Mouse (Mus musculus) gastrocnemius, postnatal 25 days (tissue): ENCODE results near the gene Cntn4. TPM values are rescaled to one million over a fixed set of nuclear protein-coding genes. Genes with fewer than 3 reads are reported as not detected.

Experiments
- DNase-seq: peaks from one replicate; pipeline ENCODE4 v3.0.0; 2022
- total RNA-seq, 2 experiments: library from RNA; stranded (reverse); gene quantifications; 1 replicate in 1 of 2; 2 replicates in 1 of 2; pipeline ENCODE4 v1.2.3; 2021

Gene Cntn4
- total RNA-seq, 2 experiments from 2014 or later, result not detected

DNA sequence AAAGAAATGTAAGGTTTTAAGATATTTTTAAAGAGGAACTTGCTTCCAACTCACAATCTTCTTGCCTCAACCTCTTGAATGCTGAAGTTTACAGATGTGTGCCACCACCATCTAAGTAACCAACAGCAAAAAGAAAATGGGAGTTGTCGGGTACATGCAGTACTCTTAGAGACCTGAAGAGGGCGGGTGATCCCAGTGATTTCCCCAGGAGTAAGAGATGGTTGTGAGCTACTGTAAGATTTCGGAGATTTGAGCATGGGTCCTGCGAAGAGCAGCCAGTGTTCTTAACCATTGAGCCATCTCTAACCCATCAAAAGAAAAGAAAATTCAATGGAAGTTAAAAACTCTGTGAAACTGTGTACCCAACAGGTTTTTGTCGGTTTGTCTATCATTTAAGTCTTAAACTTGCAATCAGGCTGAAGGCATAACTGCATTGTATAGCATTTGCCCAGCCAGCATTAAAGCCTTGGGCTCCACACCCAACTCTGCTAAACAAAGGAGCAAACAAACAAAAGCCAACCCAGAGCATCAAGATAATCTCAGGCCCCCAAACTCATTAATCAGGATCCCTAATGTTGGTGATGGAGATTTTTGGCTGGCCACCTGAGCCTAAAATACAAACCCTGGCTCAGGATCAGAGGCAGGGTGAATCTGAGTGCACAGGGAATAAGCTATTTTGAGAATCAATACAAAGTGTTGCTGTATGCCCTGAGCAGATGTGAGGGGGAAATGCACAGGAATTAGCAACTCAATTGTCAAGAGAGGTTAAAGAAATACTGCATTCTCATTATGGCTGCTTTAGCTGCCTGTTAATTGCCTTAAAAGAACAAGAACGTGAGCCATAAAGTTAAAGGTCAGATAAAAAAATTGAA lies 986.6 kb downstream of the Cntn4 start:
- DNase-seq, result no peak

DNA sequence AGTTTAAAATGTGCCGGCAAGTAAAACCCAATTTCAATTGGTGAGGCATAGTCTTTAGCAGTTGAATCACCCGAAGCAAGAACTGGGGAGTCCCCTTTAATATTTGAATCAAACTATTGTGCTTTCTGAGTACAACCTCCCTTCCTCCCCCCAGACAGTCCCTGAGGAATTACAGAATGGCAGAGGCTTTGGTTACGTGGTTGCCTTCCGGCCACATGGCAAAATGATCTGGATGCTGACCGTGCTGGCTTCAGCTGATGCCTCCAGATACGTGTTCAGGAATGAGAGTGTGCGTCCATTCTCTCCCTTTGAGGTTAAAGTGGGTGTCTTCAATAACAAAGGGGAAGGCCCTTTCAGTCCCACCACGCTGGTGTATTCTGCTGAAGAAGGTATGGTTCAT lies 998.1 kb downstream of the Cntn4 start:
- DNase-seq, result no peak

DNA sequence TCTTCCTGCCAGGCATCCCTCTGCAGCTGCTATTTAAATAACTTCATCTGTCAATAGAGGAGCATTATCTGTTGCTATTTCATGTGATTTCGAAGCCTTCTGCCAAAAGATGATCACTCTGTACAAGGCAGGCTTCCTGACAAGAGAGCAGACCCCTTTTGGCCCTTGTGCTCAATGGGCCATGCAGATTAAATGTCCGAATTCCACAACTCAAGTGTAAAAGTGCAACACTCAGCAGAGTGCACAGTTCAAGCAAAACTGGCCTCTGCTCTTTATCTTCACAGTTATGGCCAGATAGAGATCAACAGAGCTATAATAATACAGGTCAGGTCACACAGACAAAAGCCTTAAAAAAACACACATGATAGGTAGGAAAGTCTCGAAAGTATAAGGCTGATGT lies 1024.5 kb downstream of the Cntn4 start:
- DNase-seq, result no peak

DNA sequence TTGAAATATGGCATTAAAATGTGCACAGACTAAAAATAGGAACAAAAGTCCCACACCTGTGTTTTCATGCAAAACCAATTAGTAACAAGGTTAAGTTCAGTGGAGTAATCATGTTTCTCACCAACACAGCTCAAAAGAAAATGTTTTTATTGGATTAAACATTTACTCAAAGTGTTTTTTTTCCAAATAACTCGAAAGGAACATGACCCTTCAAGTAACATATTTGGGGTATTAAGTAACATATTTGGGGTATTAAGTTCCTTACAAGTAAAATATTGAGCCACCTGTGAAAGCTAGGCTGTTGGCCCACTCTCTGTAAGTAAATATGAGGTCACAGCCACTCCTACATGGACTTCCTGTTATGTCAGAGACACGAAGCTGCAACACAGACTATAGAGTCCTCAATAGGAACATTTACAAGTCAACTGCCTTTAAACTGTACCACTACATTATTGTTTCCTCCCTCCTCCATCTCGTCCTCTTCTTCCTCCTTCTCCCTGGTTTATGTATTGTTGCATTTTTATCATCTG lies 1028.1 kb downstream of the Cntn4 start:
- no peak for DNase-seq

DNA sequence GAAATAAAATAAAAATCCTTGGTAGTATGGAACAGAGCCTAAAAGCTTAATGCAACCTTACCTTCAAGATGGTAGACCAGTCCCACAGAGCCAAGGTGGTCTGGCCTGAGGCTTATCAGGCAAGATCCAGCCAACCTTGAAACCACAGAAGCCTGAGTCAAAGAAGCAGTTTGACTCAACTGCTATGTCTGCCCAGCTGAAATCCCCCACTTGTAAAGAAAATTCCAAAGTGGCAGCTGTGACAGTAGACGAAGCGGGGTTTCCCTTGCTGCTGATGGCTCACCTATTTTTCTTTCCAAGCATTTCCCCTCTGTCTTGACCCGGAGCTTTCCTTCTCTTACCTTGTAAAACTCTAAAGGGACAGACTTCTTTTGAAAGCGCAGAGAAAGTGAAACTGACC lies 1048.2 kb downstream of the Cntn4 start:
- DNase-seq, result no peak

DNA sequence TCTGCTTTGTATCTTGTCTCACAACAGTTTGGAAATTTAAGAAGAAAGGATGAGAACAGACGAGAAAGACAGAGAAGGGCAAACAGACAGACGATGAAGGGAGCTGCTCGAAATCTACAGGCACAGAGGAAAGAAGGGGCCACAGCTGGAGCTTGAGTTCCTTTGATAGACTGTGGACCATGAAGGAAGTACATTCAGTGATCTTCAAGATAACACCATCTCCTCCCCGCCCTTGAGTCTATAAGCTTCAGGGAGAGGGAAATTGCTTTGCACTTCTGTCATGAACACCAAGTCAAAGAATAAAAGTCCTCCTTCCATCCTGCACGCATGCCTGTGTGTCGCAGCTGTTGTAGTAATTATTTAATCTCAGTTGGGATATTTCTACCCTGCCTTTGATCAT lies 1048.6 kb downstream of the Cntn4 start:
- no peak for DNase-seq

DNA sequence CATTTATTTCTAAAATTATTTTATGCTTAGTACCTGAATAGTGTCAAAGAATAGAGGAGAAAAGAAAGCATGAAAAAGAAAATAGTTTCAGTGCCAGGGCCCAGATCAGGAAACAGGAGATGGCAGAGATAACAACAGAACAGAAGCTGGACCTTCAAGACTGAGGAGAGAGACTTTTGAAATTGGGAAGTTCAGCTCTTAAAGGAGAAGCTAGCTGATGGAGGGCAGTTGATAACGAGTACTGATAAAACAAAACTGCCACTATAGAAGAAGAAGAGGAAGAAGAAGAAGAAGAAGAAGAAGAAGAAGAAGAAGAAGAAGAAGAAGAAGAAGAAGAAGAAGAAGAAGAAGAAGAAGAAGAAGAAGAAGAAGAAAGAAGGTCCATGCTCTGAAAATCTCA lies 1050.2 kb downstream of the Cntn4 start:
- DNase-seq, result no peak

DNA sequence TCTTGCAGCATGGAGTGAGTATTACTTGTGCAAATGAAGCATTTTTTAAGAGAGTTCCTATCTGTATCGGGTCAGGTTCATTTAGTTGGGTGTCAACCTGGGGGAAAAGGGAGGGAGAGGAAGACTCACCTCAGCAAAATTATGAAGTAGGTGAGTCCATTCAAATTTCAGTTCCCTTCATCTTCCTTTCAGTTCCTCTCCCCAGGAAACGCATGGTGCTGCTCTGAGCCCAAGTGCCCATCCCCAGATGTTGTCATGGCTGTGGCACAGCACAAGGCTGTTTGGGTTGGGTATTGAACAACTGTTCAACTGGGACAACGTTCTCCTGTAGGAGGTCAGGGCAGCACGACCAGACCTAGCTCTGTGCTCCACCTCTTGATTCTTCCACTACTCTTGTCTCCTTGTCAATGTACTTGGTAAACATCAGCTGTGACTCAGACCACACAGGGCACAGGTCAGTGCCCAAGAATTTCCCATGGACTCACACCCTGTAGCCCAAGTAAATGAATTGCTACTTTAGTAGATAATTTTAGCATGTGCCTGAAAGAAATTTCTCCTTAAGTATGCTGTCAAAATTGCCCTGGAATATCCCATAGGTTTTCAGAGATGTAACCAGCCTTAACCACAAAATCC lies 1052.3 kb downstream of the Cntn4 start:
- no peak for DNase-seq

DNA sequence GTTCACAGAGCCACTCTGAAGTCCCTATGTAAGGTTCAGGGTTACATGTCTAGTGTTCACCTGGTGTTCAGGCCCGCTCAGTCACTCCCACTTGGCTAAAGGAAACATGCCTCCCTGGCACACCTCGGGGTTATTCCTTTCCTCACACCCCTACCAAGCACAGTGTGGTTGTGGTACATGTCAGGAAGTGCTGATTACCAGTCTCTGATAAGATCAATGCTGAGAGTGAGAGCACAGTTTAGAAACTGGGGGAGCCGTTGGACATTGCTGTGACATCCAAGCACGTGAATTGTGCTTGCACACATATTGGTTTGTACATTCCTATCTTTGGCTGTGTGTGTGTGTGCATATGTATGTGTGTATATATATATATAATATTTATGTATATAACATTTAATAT lies 1055.1 kb downstream of the Cntn4 start:
- no peak for DNase-seq

DNA sequence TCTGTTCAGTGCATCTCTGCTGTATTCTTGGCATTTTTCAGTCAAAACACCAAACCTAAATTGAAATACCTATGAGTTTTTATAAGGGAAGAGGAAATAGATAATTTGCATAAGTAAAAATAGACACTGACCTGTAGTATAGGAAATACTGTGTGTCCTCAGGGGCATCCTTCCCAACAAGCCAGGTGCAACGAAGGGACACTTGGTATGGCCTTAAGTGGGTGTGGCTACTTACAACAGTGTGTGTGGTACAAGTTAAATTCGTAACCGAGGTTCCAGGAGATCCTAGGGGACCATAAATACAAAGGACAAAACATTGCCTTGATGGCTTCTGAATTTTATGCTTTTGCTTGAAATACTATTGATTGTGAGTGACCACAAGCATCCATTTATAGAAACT lies 1060.8 kb downstream of the Cntn4 start:
- no peak for DNase-seq

DNA sequence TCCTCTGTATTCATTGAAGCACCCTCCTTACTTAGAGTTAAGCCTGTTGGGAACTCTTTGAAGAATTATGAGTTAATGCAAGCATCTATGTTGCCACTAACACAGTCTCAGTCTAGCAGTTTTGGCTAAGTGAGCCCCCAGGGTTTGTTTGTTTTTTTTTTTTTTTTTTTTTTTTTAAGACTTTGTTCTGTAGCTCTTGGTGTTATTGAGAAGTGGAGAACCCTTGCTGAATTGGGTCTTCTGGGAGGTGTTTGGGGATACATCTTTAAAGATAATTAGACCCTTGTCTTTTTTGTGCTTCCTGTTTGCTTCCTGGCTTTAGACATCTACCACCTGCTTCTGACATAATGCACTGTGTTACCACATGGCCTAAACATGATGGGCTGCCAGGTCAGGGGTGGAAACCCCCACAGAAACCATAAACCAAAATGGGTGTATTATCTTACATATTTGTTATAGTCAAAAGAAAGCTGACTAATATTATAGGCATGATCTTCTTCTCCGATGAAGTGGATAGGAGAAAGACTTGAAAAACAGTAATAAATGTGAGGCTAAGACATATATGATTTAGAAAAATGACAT lies 1062.9 kb downstream of the Cntn4 start:
- DNase-seq, result no peak

DNA sequence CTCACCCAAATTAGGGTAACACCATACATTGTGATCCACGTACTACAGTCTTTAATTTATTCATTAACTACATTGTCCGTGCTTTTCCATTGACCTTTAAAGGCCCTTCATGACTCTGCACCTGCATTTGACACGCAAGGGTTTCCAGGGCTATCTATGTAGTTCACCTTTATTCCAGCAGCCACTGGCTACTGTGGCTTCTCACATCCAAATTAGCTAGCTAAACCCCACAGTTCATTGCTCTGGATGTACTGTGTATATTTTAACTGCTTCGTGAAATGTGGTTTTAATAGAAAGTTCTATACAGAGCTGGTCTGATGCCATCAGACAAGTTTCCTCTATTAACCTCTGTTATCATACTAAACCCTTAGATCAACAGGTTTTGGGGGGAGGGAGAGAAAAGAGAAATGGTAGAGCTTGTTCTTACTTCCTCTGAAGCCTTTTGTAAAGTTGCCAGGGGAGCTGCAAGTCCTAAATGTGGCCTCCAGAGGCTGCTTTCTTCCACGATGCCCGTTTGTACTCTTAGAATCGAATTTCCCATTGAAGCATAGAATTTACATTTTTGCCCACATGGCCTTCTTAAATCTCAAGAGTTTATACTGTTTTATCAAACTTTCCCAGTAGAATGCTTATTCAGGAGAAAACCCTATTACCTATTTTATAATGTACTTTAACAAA lies 1066.2 kb downstream of the Cntn4 start:
- no peak for DNase-seq

DNA sequence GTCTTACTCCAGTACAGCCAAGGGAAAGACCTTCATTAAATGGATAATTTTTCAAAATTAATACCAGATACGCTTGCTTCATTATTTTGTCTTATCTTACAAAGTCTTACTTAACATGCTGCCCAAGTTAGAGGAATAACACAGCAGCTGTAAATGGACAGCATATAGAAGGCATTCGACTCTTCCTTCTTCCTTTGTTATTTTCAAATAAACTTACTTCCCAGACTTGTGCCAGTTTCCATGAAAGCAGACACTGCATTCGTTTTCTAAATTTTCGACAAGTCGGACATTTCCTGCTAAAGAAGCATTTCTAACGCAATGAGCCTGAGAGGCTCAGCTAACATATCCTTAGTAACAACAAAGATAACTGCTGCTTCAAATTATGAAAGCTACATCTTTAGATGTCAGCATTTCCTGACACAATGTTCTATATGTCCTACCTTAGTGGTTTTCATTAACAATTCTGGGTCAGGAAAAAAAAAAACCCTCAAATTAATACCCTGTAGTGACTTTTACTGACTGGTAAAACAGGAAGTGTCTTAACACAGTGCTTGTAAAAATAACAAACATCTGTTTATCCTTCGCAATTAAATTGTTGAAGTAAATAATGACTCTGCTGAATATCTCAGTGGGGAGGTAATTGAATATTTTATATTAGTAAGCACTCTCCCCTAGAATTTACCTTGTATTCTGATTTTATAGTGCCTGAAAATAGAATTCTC lies 1068.4 kb downstream of the Cntn4 start:
- DNase-seq, result no peak

DNA sequence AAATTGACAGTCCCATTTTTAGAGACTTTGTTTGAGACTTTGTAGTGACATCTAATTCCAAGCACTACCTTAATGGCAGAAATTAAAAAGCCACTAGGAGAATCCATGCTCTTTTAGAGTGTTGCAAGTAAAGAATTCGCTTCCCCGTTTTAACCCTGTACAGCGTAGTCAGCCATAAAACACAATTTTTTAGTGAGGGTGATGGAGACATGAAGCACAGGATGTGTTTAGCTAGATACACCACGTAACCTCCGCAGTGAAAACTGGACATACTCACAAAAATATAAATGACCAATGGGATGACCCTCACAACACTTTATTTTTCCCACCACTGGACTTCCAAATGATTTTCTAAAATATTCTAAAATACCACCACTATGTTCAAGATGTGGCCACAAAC lies 1069.8 kb downstream of the Cntn4 start:
- DNase-seq, result no peak

DNA sequence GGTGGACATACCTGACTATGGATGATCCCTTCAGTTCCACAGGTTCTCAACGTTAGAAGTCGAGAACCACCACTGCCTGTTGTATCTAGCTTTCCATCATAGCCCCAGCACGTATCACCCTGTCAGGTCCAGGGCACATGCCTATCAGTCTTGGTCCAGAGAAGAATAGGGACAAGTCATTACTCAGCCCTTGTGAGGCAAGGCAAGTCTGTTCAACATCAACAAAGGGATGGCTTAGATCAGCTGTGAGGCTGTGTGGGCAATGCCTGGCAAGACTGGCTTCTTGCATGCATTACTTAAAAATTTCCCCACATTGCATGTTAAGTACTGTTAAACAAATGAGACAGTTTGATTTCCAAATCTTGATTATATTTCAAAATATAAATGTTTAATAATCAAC lies 1070.3 kb downstream of the Cntn4 start:
- no peak for DNase-seq
